Mouse (Mus musculus) embryonic facial prominence, embryonic 11.5 days (tissue): ENCODE data around the gene Abcb8. TPM values are rescaled to one million over a fixed set of nuclear protein-coding genes. Genes with fewer than 3 reads are reported as not detected.

Source experiments
- ATAC-seq: fragments of 200-750 bp; cut with Nextera tagmentation; replicated peaks from 2 replicates; pipeline ENCODE4 v1.8.0; 2017; ENCODE audit warnings: low read depth; ENCODE audit not compliant: insufficient number of reproducible peaks, low FRiP score, low TSS enrichment
- DNase-seq: peaks from one replicate; pipeline ENCODE4 v3.0.0-alpha.2; 2015; ENCODE audit warnings: low spot score
- H3K27ac ChIP-seq: fragments of 300-500 bp; sonication (generic); replicated peaks from 2 replicates; pipeline ENCODE4 v1.5.1; 2014; ENCODE audit warnings: mild to moderate bottlenecking, low read depth, low read length, control low read depth
- H3K27me3 ChIP-seq: fragments of 300-500 bp; sonication (generic); 2 replicates; pipeline ENCODE4 v1.6.1; 2014; ENCODE audit warnings: mild to moderate bottlenecking, low read length, moderate library complexity, mixed read lengths; ENCODE audit not compliant: control insufficient read depth, insufficient read depth
- H3K36me3 ChIP-seq: fragments of 300-500 bp; sonication (generic); replicated peaks from 2 replicates; pipeline ENCODE4 v1.6.1; 2014; ENCODE audit warnings: low read depth, mild to moderate bottlenecking, low read length, moderate library complexity, mixed read lengths; ENCODE audit not compliant: control insufficient read depth, insufficient read depth
- H3K4me1 ChIP-seq: fragments of 300-500 bp; sonication (generic); 2 replicates; pipeline ENCODE4 v1.6.1; 2014; ENCODE audit warnings: low read length, mixed read lengths; ENCODE audit not compliant: control insufficient read depth, insufficient read depth
- H3K4me2 ChIP-seq: fragments of 300-500 bp; sonication (generic); 2 replicates; pipeline ENCODE4 v1.6.1; 2014; ENCODE audit warnings: low read depth, mild to moderate bottlenecking, control low read depth, low read length, moderate library complexity
- H3K4me3 ChIP-seq: fragments of 300-500 bp; sonication (generic); 2 replicates; pipeline ENCODE4 v1.5.1; 2014; ENCODE audit warnings: low read depth, low read length, control low read depth
- H3K9ac ChIP-seq: fragments of 300-500 bp; sonication (generic); replicated peaks from 2 replicates; pipeline ENCODE4 v1.6.1; 2014; ENCODE audit warnings: mild to moderate bottlenecking, control low read depth, low read length
- H3K9me3 ChIP-seq: fragments of 300-500 bp; sonication (generic); replicated peaks from 2 replicates; pipeline ENCODE4 v1.6.1; 2016; ENCODE audit warnings: mild to moderate bottlenecking, low read length, inconsistent platforms, mixed read lengths; ENCODE audit not compliant: control insufficient read depth
- WGBS: fragments of 180-500 bp; shearing (Covaris S2); extraction: QIAGEN DNeasy Blood & Tissue Kit; methylation state at CpG from one replicate; pipeline ENCODE4 v1.1.7; 2014; 5-methylcytosine and 5-hydroxymethylcytosine counted together
- polyA plus RNA-seq: library from polyadenylated mRNA; unstranded; fragments of >200 nt; fragmentation: Nextera tagmentation; extraction: Ambion mirVana; gene quantifications from 2 replicates; pipeline ENCODE4 v1.2.1, GENCODE M21; 2014

The Abcb8 gene
- polyA plus RNA-seq, 1 experiment from 2014 or later: 27.4 TPM

GRCm38 (mm10) chr5:24443204-24443603 is 49.7 kb downstream of the Abcb8 start:
- H3K9me3 ChIP-seq: no peaks in the 10 kb centered on the region
- no peak overlapping the region for H3K9ac ChIP-seq
- no peak overlapping the region for H3K4me2 ChIP-seq
- H3K4me1 ChIP-seq: peaks cover 4% of the 10 kb centered on the region
- no peaks in the 10 kb centered on the region for H3K27me3 ChIP-seq
- ATAC-seq: no peak
- WGBS: 92% methylated on average over 7 of the region's 7 CpGs
- no peak overlapping the region for H3K27ac ChIP-seq
- no peak overlapping the region for H3K4me3 ChIP-seq
- peaks cover 8% of the 10 kb centered on the region for H3K36me3 ChIP-seq
- no peak for DNase-seq

GRCm38 (mm10) chr5:24443927-24444326 is 50.5 kb downstream of the Abcb8 start:
- Histone ChIP-seq H3K4me3 (peak overlapping the region; percentile 96), H3K4me2 (peak overlapping the region; percentile 92), H3K36me3 (peaks cover 8% of the 10 kb centered on the region), H3K27me3 (no peaks in the 10 kb centered on the region), H3K9ac (peak overlapping the region; percentile 95), H3K4me1 (peaks cover 4% of the 10 kb centered on the region), H3K9me3 (no peaks in the 10 kb centered on the region), H3K27ac (no peak overlapping the region)
- ATAC-seq: no peak
- WGBS: 82% methylated on average over 12 of the region's 12 CpGs
- no peak for DNase-seq

GRCm38 (mm10) chr5:24444746-24445427 is 51.4 kb downstream of the Abcb8 start, which contains the start of gene Fastk:
TSS of gene Fastk (minus strand) at chr5:24445287.
- under 1% methylated on average over 54 of the region's 60 CpGs for WGBS
- H3K4me2 ChIP-seq: peak within 1 kb of the TSS; percentile 92
- peak within 1 kb of the TSS; percentile 81 for H3K27ac ChIP-seq
- H3K36me3 ChIP-seq: peaks cover 5% of the 10 kb centered on the region
- peak; percentile 72 for ATAC-seq
- H3K9ac ChIP-seq: peak within 1 kb of the TSS; percentile 95
- no peaks in the 10 kb centered on the region for H3K9me3 ChIP-seq
- H3K27me3 ChIP-seq: no peaks in the 10 kb centered on the region
- peaks cover 4% of the 10 kb centered on the region for H3K4me1 ChIP-seq
- DNase-seq: peak; percentile 97
- peak within 1 kb of the TSS; percentile 96 for H3K4me3 ChIP-seq

- no peaks in the 10 kb centered on the region for H3K9me3 ChIP-seq
- peaks cover 5% of the 10 kb centered on the region for H3K36me3 ChIP-seq
- H3K4me1 ChIP-seq: peaks cover 4% of the 10 kb centered on the region
- no peaks in the 10 kb centered on the region for H3K27me3 ChIP-seq
- ATAC-seq (0 out of 2 replicates have a peak, but pooled peaks have one; percentile 0), DNase-seq (no peak)
- peak overlapping the region; percentile 95 for H3K9ac ChIP-seq
- no peak overlapping the region for H3K27ac ChIP-seq
- peak overlapping the region; percentile 92 for H3K4me2 ChIP-seq
- WGBS: 51% methylated on average over 20 of the region's 20 CpGs
- H3K4me3 ChIP-seq: peak overlapping the region; percentile 96
These were observed 52.1 kb downstream of the Abcb8 start for GRCm38 (mm10) chr5:24445428-24446080.

GRCm38 (mm10) chr5:24446630-24447029 is 53.2 kb downstream of the Abcb8 start:
- Histone ChIP-seq H3K4me1 (peaks cover 7% of the 10 kb centered on the region), H3K4me2 (peak overlapping the region; percentile 10), H3K36me3 (no peaks in the 10 kb centered on the region; the same call in 1 of the 2 replicates), H3K27ac (no peak overlapping the region), H3K4me3 (no peak overlapping the region), H3K9ac (no peak overlapping the region), H3K27me3 (no peaks in the 10 kb centered on the region), H3K9me3 (no peaks in the 10 kb centered on the region)
- 90% methylated on average over 7 of the region's 7 CpGs for WGBS
- DNase-seq (no peak), ATAC-seq (no peak)

GRCm38 (mm10) chr5:24447624-24448298 is 54.3 kb downstream of the Abcb8 start, which contains the start of gene Tmub1:
TSS of gene Tmub1 (minus strand) at chr5:24447854.
- DNase-seq (peak; percentile 84), ATAC-seq (peak; percentile 47)
- no peaks in the 10 kb centered on the region for H3K27me3 ChIP-seq
- peak within 1 kb of the TSS; percentile 58 for H3K4me3 ChIP-seq
- H3K9ac ChIP-seq: peak within 1 kb of the TSS; percentile 54
- no peaks in the 10 kb centered on the region for H3K36me3 ChIP-seq
- 0 out of 2 replicates have a peak within 1 kb of the TSS, but pooled peaks have one; percentile 1 for H3K27ac ChIP-seq
- no peaks in the 10 kb centered on the region for H3K9me3 ChIP-seq
- peaks cover 7% of the 10 kb centered on the region for H3K4me1 ChIP-seq
- H3K4me2 ChIP-seq: peak within 1 kb of the TSS; percentile 67
- WGBS: 2% methylated on average over 34 of the region's 34 CpGs

- peak overlapping the region; percentile 99 for H3K4me2 ChIP-seq
- H3K9me3 ChIP-seq: no peaks in the 10 kb centered on the region
- DNase-seq (peak; percentile 91), ATAC-seq (peak; percentile 79)
- H3K4me1 ChIP-seq: peaks cover 9% of the 10 kb centered on the region
- peak overlapping the region; percentile 96 for H3K9ac ChIP-seq
- peak overlapping the region; percentile 91 for H3K4me3 ChIP-seq
- H3K27ac ChIP-seq: peak overlapping the region; percentile 93
- no peaks in the 10 kb centered on the region for H3K36me3 ChIP-seq
- WGBS: 5% methylated on average over 35 of the region's 66 CpGs
- no peaks in the 10 kb centered on the region for H3K27me3 ChIP-seq
These were observed 58.0 kb downstream of the Abcb8 start for GRCm38 (mm10) chr5:24451264-24452029.
